Mouse (Mus musculus): Measurements from ENCODE around the gene Sdhc.
"Not testable (repeated sequence)": the region's sequence is repeated elsewhere in the genome, so short reads cannot be mapped to it uniquely, and the experiment has no call there.

Sdhc gene

DNA sequence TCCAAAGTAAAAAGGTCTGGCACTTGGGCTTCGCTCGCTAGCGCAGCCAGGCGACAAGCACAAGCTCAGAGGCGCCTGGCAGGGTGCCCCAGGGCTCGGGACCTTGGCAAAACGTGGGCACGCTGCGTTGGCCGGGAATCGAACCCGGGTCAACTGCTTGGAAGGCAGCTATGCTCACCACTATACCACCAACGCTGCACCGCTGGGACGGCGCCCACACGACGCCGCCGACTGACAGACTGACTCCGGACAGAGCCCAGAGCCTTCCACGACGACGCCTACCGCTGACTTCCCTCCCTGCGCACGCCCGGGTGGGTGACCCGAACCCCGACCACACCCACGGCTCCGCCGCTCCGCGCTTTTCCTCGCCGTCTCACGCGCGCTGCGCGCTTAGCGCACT, 70.6 kb downstream of the Sdhc start:
- DNase-seq (ENCODE audit: low read depth, low spot score), result not testable (repeated sequence)

DNA sequence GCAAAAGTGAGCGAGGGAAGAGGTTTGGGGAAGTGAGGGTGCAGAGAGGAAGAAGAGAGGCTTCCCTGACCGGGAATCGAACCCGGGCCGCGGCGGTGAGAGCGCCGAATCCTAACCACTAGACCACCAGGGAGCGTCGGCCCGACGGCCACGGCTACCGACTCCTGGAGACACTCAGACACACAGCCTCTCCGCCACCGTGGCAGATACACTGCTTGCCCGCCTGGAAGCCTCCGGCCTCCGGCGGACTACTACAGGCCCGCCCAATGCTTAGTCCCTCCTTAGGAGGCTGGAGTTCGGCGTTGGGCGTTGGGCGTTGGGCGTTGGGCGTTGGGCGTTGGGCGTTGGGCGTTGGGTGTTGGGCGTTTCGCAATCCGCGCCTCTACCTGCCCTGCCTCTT, 71.1 kb downstream of the Sdhc start:
- DNase-seq (ENCODE audit: low read depth, low spot score), result not testable (repeated sequence)

DNA sequence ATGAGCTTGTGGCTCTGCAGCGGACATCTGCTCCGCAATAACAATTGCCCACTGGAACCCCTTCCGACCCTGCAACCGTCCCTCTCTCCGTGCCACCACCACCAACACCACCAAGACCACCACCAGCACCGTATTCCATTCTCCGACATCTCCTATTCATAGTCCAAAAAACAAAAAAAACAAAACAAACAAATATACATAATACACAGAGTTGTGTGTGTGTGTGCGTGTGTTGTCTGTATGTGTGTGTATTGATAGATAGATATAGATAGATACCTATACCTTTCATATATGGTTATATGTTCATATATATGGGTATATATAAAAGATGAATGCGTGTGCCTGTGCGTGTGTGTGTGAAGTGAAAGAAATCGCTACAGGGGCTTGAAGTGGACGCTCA, 72.0 kb downstream of the Sdhc start:
- not testable (repeated sequence) for DNase-seq (ENCODE audit: low read depth, low spot score)

DNA sequence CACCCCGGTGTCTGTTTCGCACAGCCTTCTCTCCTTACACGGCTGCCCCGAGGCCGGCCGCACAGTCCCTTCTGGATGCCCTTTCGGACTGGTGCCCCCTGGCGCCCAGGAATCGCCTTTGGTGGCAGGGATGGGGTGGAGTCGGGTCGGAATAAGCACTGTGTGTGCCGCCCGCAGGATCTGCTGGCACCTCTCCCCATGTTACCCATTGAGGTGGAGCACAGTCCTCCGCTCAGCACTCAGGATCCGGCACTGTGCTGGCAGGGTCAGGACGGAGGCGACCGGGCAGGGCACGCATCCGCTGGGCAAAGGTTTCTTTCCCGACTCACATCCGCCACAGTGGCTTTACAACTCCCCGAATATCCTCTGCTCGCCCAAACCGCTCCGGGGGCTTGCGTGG, 72.4 kb downstream of the Sdhc start:
- DNase-seq (ENCODE audit: low read depth, low spot score), result not testable (repeated sequence)

DNA sequence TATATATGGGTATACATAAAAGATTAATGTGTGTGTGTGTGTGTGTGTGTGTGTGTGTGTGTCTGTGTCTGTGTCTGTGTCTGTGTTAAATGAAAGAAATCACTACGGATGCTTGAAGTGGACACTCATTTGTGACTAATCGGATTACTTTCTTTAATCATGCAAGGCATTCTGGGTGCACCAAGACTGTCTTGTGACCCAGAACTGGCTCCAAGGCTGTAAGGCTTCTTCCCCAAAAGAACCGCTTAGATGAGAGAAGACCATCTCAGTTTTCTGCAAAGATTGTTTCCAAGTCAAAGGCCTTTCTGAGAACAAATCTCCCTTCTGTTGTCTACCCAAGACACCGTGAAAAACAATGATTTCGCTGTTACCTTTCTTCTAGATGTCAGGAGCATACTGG, 73.2 kb downstream of the Sdhc start:
- not testable (repeated sequence) for DNase-seq (ENCODE audit: low read depth, low spot score)
